In the genomic region with DNA sequence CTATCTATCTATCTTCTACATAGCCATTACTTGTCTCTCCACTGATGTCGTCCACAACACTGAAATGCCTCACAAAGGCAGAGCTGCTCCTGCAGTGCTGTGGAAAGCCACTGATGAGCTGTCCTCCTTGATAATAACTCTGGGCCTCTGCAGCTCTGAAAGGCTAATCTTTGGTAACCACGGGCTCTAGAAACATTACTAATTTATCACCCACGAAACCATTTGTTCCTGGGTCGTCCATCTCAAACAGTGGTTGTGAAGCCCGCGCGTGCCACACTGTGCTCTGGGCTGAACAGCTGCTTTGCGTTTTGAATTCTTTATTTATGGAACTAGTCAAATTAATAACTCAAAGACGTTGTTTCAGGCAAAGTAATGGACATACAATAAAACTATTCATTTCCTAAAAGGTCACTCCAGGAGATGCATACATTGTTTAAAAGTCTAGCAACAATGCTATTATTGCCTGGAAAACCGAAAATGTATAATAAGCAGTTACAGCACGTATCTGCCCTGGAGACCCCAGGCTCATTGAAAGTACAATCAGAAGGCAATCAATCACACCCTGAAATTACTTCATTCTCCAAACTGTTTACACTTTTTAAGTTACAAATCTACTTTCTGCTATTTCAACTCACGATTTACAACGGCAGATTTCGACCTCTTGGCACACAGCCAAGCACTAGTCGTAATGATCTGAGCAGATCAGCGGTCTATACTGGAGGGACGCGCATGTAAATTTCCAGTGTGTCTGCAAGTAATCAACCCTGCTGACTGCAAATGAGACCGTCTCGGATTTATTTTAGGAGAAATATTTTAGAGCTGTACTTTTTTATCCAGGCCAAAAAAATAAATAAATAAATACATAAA, we compare ENCODE assay signal across 8 mouse cellular contexts.
DNase-seq lines count a peak whose midpoint lies in the region; ATAC-seq lines count a peak whose summit lies in the region.

No protein-coding gene starts in this region.

- peak overlapping the region; percentile 19 for H3K4me3 ChIP-seq in hindbrain, embryonic 15.5 days

- 11% methylated on average over 20 of the region's 20 CpGs for WGBS in hindbrain, embryonic 15.5 days

- peak overlapping the region; percentile 46 for H3K4me2 ChIP-seq in hindbrain, embryonic 15.5 days

- H3K36me3 ChIP-seq in hindbrain, embryonic 15.5 days: no peaks in the 10 kb centered on the region

- 0 out of 2 replicates have a peak overlapping the region, but pooled peaks have one; percentile 25 for H3K27ac ChIP-seq in hindbrain, embryonic 15.5 days (replicated peaks)

- H3K9me3 ChIP-seq in hindbrain, embryonic 15.5 days: no peaks in the 10 kb centered on the region

- H3K27me3 ChIP-seq in hindbrain, embryonic 15.5 days: no peaks in the 10 kb centered on the region

- ATAC-seq in hindbrain, embryonic 15.5 days (ENCODE audit: low FRiP score, low read depth): peak; percentile 64; the same call in 1 of the 2 replicates

- no peak overlapping the region for H3K9ac ChIP-seq in hindbrain, embryonic 15.5 days

- H3K4me1 ChIP-seq in hindbrain, embryonic 15.5 days (replicated peaks): peaks cover 27% of the 10 kb centered on the region

- DNase-seq in adrenal gland, adult 2 months: peak; percentile 20
- no peak for DNase-seq in adrenal gland, adult 8-10 months
- DNase-seq in right cerebral cortex, postnatal 14 days: peak; percentile 15
- no peak for DNase-seq in right cerebral cortex, postnatal 36 days (ENCODE audit: low spot score in 2 of 2)
- DNase-seq in mesoderm, embryonic 11.5 days (ENCODE audit: low read depth, low spot score): peak; percentile 85
- no peak for DNase-seq in MN1 (ENCODE audit: low spot score)
- no peak for DNase-seq in spleen, postnatal 10 days (ENCODE audit: low spot score in 2 of 2)

Comparison
In these comparisons a context has a peak if more than half of its experiments do, and no peak if none do; other contexts are left out.
1. DNase-seq: peak in adrenal gland, adult 2 months (single experiment), right cerebral cortex, postnatal 14 days (single experiment) and mesoderm, embryonic 11.5 days (single experiment); none in adrenal gland, adult 8-10 months (single experiment), right cerebral cortex, postnatal 36 days (0 of 2), MN1 (single experiment) and spleen, postnatal 10 days (0 of 2).